ENCODE assay signal across 15 mouse cellular contexts in genomic region chr1:76010212-76010800, GRCm38 (mm10).
DNase-seq lines count a peak whose midpoint lies in the region; ATAC-seq lines count a peak whose summit lies in the region.
"Had no signal": no experiment of that assay in that cellular context is flagged by ENCODE, and none has a peak within 500 bp of the region (broad histone marks: within the 10 kb centered on the region; RNA-seq: fewer than 3 reads in every experiment).

No protein-coding gene starts in this region.

- H3K27ac ChIP-seq in forebrain, embryonic 14.5 days (ENCODE audit: low read depth, low read length): no peak overlapping the region
- H3K27ac ChIP-seq: intestine, embryonic 15.5 days; liver, embryonic 14.5 days; macrophage; midbrain, embryonic 15.5 days had no signal

- peak; percentile 9 for DNase-seq in gastrocnemius, adult 18-20 months (ENCODE audit: low spot score)
- no peak for DNase-seq in gastrocnemius, adult 8-10 months (ENCODE audit: low spot score in 2 of 2)
- DNase-seq in kidney, postnatal 14 days: peak; percentile 41
- DNase-seq in kidney, postnatal 4 days: no peak
- peak; percentile 68 for DNase-seq in heart, adult 8-10 months (ENCODE audit: low spot score)
- no peak for DNase-seq in layer of hippocampus, postnatal 36 days
- DNase-seq in forebrain, embryonic 14.5 days (ENCODE audit: low spot score): no peak
- DNase-seq: cerebellum, adult 2 months; layer of hippocampus, adult 9-11 months had no signal

- no peak overlapping the region for H3K4me3 ChIP-seq in forebrain, embryonic 14.5 days (ENCODE audit: low read depth, low read length)
- H3K4me3 ChIP-seq: erythroblast, embryonic 14.5 days; intestine, embryonic 15.5 days; midbrain, embryonic 15.5 days had no signal

- H3K4me1 ChIP-seq in forebrain, embryonic 14.5 days (ENCODE audit: control insufficient read depth, insufficient read depth, low read length): no peaks in the 10 kb centered on the region
- H3K4me1 ChIP-seq: intestine, embryonic 15.5 days; midbrain, embryonic 15.5 days had no signal

- no peaks in the 10 kb centered on the region for H3K36me3 ChIP-seq in forebrain, embryonic 14.5 days (ENCODE audit: control insufficient read depth, insufficient read depth, low read length)
- H3K36me3 ChIP-seq: intestine, embryonic 15.5 days; midbrain, embryonic 15.5 days had no signal

- 91% methylated on average over 4 of the region's 4 CpGs for WGBS in forebrain, embryonic 14.5 days

- no peaks in the 10 kb centered on the region for H3K27me3 ChIP-seq in forebrain, embryonic 14.5 days (replicated peaks; ENCODE audit: control insufficient read depth, insufficient read depth, low read length)
- H3K27me3 ChIP-seq: intestine, embryonic 15.5 days; midbrain, embryonic 15.5 days had no signal

- no peak overlapping the region for H3K9ac ChIP-seq in forebrain, embryonic 14.5 days (ENCODE audit: low read length)
- H3K9ac ChIP-seq: intestine, embryonic 15.5 days; liver, embryonic 14.5 days; midbrain, embryonic 15.5 days had no signal

- H3K9me3 ChIP-seq in forebrain, embryonic 14.5 days (replicated peaks; ENCODE audit: control insufficient read depth, low read length): no peaks in the 10 kb centered on the region
- H3K9me3 ChIP-seq: intestine, embryonic 15.5 days; midbrain, embryonic 15.5 days had no signal

- ATAC-seq in hematopoietic stem cell, adult 5-6 weeks (replicated peaks in 1 of 2; ENCODE audit: insufficient read depth in 1 of 2, low FRiP score in 2 of 2, low TSS enrichment in 1 of 2, low read depth in 1 of 2, poor library complexity in 2 of 2, severe bottlenecking in 2 of 2): peak; percentile 96 to 98
- no peak for ATAC-seq in forebrain, embryonic 14.5 days
- ATAC-seq: intestine, embryonic 15.5 days; midbrain, embryonic 15.5 days had no signal

- no peak overlapping the region for H3K4me2 ChIP-seq in forebrain, embryonic 14.5 days (ENCODE audit: low read length)
- H3K4me2 ChIP-seq: intestine, embryonic 15.5 days; midbrain, embryonic 15.5 days had no signal

Comparison
In these comparisons a context has a peak if more than half of its experiments do, and no peak if none do; other contexts are left out.
1. DNase-seq: peak in gastrocnemius, adult 18-20 months (single experiment), kidney, postnatal 14 days (single experiment) and heart, adult 8-10 months (single experiment); none in gastrocnemius, adult 8-10 months (0 of 2), kidney, postnatal 4 days (0 of 2), layer of hippocampus, postnatal 36 days (0 of 2) and forebrain, embryonic 14.5 days (single experiment).